Comparison of ENCODE assay signal across 28 mouse cellular contexts in the genomic region with DNA sequence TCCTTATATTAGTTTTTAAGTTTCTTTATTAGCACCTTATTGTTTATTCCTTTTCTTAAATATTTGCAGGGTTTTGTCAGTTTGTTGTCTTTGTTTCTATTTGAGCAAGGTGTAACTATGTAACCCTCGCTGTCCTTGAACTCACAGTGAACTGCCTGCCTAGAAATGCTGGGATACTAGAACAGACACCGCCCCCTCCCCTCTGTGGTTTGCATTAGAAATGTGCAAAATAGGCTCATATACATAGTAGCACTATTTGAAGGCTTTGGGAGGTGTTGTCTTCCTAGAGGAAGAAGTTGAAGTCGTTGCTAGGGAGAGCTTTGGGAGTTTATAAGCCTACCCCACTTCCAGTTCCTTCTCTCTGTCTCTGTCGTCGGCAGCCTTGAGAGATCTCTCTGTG. TPM values are rescaled to one million over a fixed set of nuclear protein-coding genes. Genes with fewer than 3 reads are reported as not detected.
A peak's percentile ranks its signal among the peaks of the same experiment; 100 is the strongest.
DNase-seq lines count a peak whose midpoint lies in the region; ATAC-seq and TF ChIP-seq lines count a peak whose summit lies in the region.
"Had no signal": no experiment of that assay in that cellular context is flagged by ENCODE, and none has a peak within 500 bp of the region (broad histone marks: within the 10 kb centered on the region; RNA-seq: fewer than 3 reads in every experiment).

No protein-coding gene starts in this region.

- intact Hi-C loops in heart, postnatal 25 days (cut with DNase I), result no loop called here
- intact Hi-C loops in left cerebral cortex, adult 2 months (cut with DNase I), result no loop called here
- intact Hi-C loops in left cerebral cortex, postnatal 10 days (cut with DNase I), result no loop called here

- no peaks in the 10 kb centered on the region for H3K36me3 ChIP-seq in heart, embryonic 10.5 days
- H3K36me3 ChIP-seq: forebrain, embryonic 10.5 days; hindbrain, embryonic 10.5 days; hindbrain, embryonic 13.5 days; intestine, embryonic 15.5 days had no signal

- 0 out of 2 replicates have a peak, but pooled peaks cover 7% of the 10 kb centered on the region for H3K4me1 ChIP-seq in heart, embryonic 10.5 days
- H3K4me1 ChIP-seq: forebrain, embryonic 10.5 days; forebrain, embryonic 13.5 days; hindbrain, embryonic 10.5 days; hindbrain, embryonic 13.5 days had no signal

- ATAC-seq in CD4-positive, CD25-positive, alpha-beta regulatory T cell, adult 4 months, result no peak
- ATAC-seq: activated CD4-positive, CD25-positive, alpha-beta regulatory T cell, adult 4 months; forebrain, embryonic 13.5 days; forebrain, embryonic 16.5 days; hindbrain, embryonic 16.5 days had no signal

- TF ChIP-seq CTCF in left cerebral cortex, adult 2 months (IDR thresholded peaks at IDR 0.05), result no peak

- H3K4me3 ChIP-seq in heart, embryonic 10.5 days, result no peak overlapping the region
- no peak overlapping the region for H3K4me3 ChIP-seq in left cerebral cortex, adult 2 months
- H3K4me3 ChIP-seq: forebrain, embryonic 10.5 days; forebrain, embryonic 13.5 days; heart, adult 2 months; hindbrain, embryonic 10.5 days; hindbrain, embryonic 13.5 days; intestine, embryonic 15.5 days had no signal

- H3K27me3 ChIP-seq in heart, embryonic 10.5 days (ENCODE audit: insufficient read depth, poor library complexity, severe bottlenecking), result no peaks in the 10 kb centered on the region
- H3K27me3 ChIP-seq: CH12.LX; forebrain, embryonic 13.5 days; hindbrain, embryonic 13.5 days; intestine, embryonic 15.5 days had no signal

- 52% methylated on average over 5 of the region's 5 CpGs for WGBS in heart, embryonic 10.5 days

- peak; percentile 9 for DNase-seq in heart, embryonic 10.5 days (ENCODE audit: low spot score)
- DNase-seq in heart, postnatal 25 days (ENCODE audit: low spot score), result no peak
- peak; percentile 95 for DNase-seq in ES-CJ7 (ENCODE audit: low read depth, low spot score)
- DNase-seq in R1 (ENCODE audit: low read depth, low spot score), result peak; percentile 98
- DNase-seq in yolk sac, embryonic 10.5 days (ENCODE audit: low spot score), result peak; percentile 27
- DNase-seq in left cerebral cortex, adult 2 months (ENCODE audit: extremely low spot score in 1 of 2, low spot score in 2 of 2), result no peak
- DNase-seq in left cerebral cortex, postnatal 10 days (ENCODE audit: extremely low spot score in 1 of 2, low spot score in 2 of 2), result no peak
- DNase-seq: adrenal gland, adult 8-10 months; adrenal gland, postnatal 25 days; cerebellum, adult 11-12 months; cerebellum, adult 8-10 months; cerebellum, postnatal 10 days; cerebellum, postnatal 36 days; embryo, embryonic 11 days; gastrocnemius, postnatal 10 days; gastrocnemius, postnatal 36 days; heart, adult 2 months; heart, postnatal 36 days had no signal

- no peaks in the 10 kb centered on the region for H3K9me3 ChIP-seq in heart, embryonic 10.5 days
- H3K9me3 ChIP-seq: forebrain, embryonic 10.5 days; forebrain, embryonic 13.5 days; hindbrain, embryonic 10.5 days; hindbrain, embryonic 13.5 days; intestine, embryonic 15.5 days had no signal

- H3K27ac ChIP-seq in heart, embryonic 10.5 days, result no peak overlapping the region
- no peak overlapping the region for H3K27ac ChIP-seq in left cerebral cortex, adult 2 months
- H3K27ac ChIP-seq: forebrain, embryonic 10.5 days; forebrain, embryonic 13.5 days; heart, adult 2 months; hindbrain, embryonic 10.5 days; hindbrain, embryonic 13.5 days; intestine, embryonic 15.5 days had no signal

RNA-seq across cellular contexts. Expression of a gene that starts 5.7 kb away (rescaled TPM):
- polyA plus RNA-seq in heart, embryonic 10.5 days (2016; fragmentation: Nextera tagmentation; extraction: Ambion mirVana), result 39.7 and 46.9 TPM in 2 replicates
- 10 to 100 TPM; 15.4 to 17.4 TPM for total RNA-seq in heart, postnatal 25 days (2021)
- total RNA-seq in left cerebral cortex, adult 2 months (2021), result 10 to 100 TPM; 39.2 to 51.4 TPM
- polyA plus RNA-seq in CD4-positive, CD25-positive, alpha-beta regulatory T cell, adult 4 months (2017; shearing (Covaris generic)), result 10 to 100 TPM; 14.7 to 20.8 TPM
- 10 to 100 TPM; 39.5 to 40.5 TPM for total RNA-seq in left cerebral cortex, postnatal 10 days (2021)

Comparison
In these comparisons a context has a peak if more than half of its experiments do, and no peak if none do; other contexts are left out.
1. DNase-seq: peak in heart, embryonic 10.5 days (single experiment), ES-CJ7 (single experiment), R1 (single experiment) and yolk sac, embryonic 10.5 days (single experiment); none in heart, postnatal 25 days (single experiment), left cerebral cortex, adult 2 months (0 of 2) and left cerebral cortex, postnatal 10 days (0 of 2).